Mouse (Mus musculus) thymus, adult 2 months (tissue): ENCODE data around the gene Gpn3. TPM values are rescaled to one million over a fixed set of nuclear protein-coding genes. Genes with fewer than 3 reads are reported as not detected.
A peak's percentile ranks its signal among the peaks of the same experiment; 100 is the strongest.

Experiments
- DNase-seq: peaks from one replicate; pipeline ENCODE4 v3.0.0; 2021
- H3K27ac ChIP-seq: fragments of 200-500 bp; 2 replicates; pipeline ENCODE4 v1.5.1; 2012; ENCODE audit warnings: low read length, control low read depth; ENCODE audit not compliant: control insufficient read depth, insufficient read depth
- H3K27me3 ChIP-seq: fragments of 200-500 bp; 2 replicates; pipeline ENCODE4 v1.6.1; 2012; ENCODE audit warnings: mild to moderate bottlenecking, low read length, moderate library complexity, mixed read lengths; ENCODE audit not compliant: control insufficient read depth, insufficient read depth
- H3K36me3 ChIP-seq: fragments of 200-500 bp; 2 replicates; pipeline ENCODE4 v1.6.1; 2012; ENCODE audit warnings: mild to moderate bottlenecking, low read length, moderate library complexity; ENCODE audit not compliant: control insufficient read depth, insufficient read depth
- H3K4me1 ChIP-seq: fragments of 200-500 bp; replicated peaks from 2 replicates; pipeline ENCODE4 v1.6.1; 2012; ENCODE audit warnings: low read length; ENCODE audit not compliant: control insufficient read depth, insufficient read depth
- H3K4me3 ChIP-seq: fragments of 200-500 bp; 2 replicates; pipeline ENCODE4 v1.5.1; 2012; ENCODE audit warnings: mild to moderate bottlenecking, low read length, control low read depth, moderate library complexity; ENCODE audit not compliant: control insufficient read depth, insufficient read depth
- CTCF ChIP-seq: fragments of 200-500 bp; IDR thresholded peaks from 2 replicates; pipeline ENCODE4 v1.5.1; 2012; ENCODE audit warnings: mild to moderate bottlenecking, control low read depth, low read length, moderate library complexity, borderline replicate concordance; ENCODE audit not compliant: control insufficient read depth, poor library complexity, insufficient read depth; ENCODE audit errors: extremely low read depth
- POLR2A ChIP-seq: fragments of 200-500 bp; IDR thresholded peaks from 2 replicates; pipeline ENCODE4 v1.6.1; 2012; ENCODE audit warnings: mild to moderate bottlenecking, low read length, control low read depth, moderate library complexity; ENCODE audit not compliant: control insufficient read depth, poor library complexity, insufficient read depth; ENCODE audit errors: extremely low read depth
- WGBS: fragments of 180-500 bp; shearing (Covaris S2); methylation state at CpG from one replicate; pipeline ENCODE4 v1.1.7; 2018; 5-methylcytosine and 5-hydroxymethylcytosine counted together
- polyA plus RNA-seq: library from polyadenylated mRNA; depleted of rRNA; stranded (reverse); fragments of >200 nt; gene quantifications from 2 replicates; pipeline ENCODE4 v1.2.3, GENCODE M21; 2012; rRNA removed

Gene Gpn3
- 103 TPM in 2 replicates for polyA plus RNA-seq

GRCm38 (mm10) chr5:122371591-122372191, at the start of gene Gpn3:
Gene Gpn3, plus strand, starts transcription at chr5:122371876.
- TF ChIP-seq CTCF (no peak), POLR2A (no peak)
- H3K27me3 ChIP-seq = no peaks in the 10 kb centered on the region
- 3% methylated on average over 28 of the region's 46 CpGs for WGBS
- peaks cover 2% of the 10 kb centered on the region; the same call in 1 of the 2 replicates for H3K4me1 ChIP-seq
- H3K4me3 ChIP-seq = peak within 1 kb of the TSS; percentile 91
- no peak for DNase-seq
- H3K36me3 ChIP-seq = peaks cover 23% of the 10 kb centered on the region
- peak within 1 kb of the TSS; percentile 85 for H3K27ac ChIP-seq

DNA sequence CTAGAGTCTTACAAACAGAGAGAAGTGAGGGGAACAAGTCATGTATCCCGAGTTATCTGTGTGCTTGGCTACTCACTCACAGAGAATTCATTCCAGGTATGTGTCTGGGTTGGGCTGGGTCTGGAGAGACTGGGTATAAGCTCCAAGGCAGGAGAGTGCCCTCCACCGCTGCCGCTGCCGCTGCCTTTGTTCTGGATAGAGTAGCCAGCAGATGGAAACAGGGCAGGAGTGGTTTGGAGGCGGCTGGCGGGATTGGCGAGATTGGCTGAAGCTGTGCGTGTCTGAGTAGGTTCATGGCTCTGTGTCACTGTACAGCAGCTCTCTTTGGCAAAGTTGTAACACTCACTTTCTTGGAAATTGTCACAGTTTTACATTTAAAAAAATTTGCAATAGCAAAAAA, 48.2 kb upstream of the Gpn3 start:
- peaks cover 62% of the 10 kb centered on the region for H3K36me3 ChIP-seq
- no peak overlapping the region for H3K4me3 ChIP-seq
- TF ChIP-seq CTCF (no peak), POLR2A (no peak)
- H3K4me1 ChIP-seq = peaks cover 2% of the 10 kb centered on the region
- WGBS = 96% methylated on average over 8 of the region's 8 CpGs
- DNase-seq = no peak
- H3K27me3 ChIP-seq = no peaks in the 10 kb centered on the region
- no peak overlapping the region for H3K27ac ChIP-seq

DNA sequence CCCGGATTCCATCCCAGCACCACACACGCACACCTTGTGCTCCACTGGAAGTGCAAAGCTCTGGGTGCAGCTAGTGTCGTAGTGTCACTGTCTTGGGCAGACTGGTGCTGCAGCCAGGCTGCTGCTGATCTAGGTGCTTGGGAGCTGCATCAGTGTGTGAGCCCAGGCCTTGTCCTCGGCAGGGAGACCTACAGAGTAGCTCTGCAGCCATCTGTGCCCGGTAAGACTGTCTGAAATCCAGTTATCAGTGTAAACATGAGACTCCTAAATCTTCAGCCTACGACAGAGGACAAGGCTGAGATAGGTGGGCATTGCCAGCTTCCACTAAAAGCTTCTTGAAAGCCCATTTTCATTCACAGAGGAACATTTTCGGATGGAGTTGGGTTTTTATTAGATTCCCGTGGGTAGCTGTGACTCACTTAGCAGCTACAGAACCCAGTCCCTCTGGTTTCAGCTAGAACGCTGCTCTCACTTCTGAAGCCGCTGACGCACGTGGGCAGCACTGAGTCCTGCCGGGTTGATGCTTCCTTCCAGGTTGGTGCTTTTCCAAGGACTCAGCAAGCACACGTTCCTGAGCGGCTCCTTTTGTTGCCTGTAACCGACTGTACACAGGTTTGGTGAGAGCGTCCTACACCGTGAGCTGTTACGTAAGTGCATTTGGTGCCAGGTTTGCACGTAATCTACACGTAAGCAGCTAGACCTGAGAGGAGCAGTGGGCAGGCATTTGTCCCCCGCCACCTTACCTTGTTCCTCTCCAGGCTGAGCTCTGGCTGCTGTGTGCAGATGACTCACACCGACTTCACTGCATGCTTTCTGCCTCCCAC, 46.9 kb upstream of the Gpn3 start:
- peaks cover 60% of the 10 kb centered on the region for H3K36me3 ChIP-seq
- no peak overlapping the region for H3K27ac ChIP-seq
- TF ChIP-seq POLR2A = no peak
- no peaks in the 10 kb centered on the region for H3K27me3 ChIP-seq
- H3K4me3 ChIP-seq = no peak overlapping the region
- WGBS = 97% methylated on average over 23 of the region's 23 CpGs
- H3K4me1 ChIP-seq = no peaks in the 10 kb centered on the region
- DNase-seq = no peak

- no peaks in the 10 kb centered on the region for H3K4me1 ChIP-seq
- WGBS = 99% methylated on average over 8 of the region's 8 CpGs
- H3K36me3 ChIP-seq = peaks cover 53% of the 10 kb centered on the region
- no peaks in the 10 kb centered on the region for H3K27me3 ChIP-seq
- DNase-seq = no peak
- TF ChIP-seq CTCF (no peak), POLR2A (no peak)
- no peak overlapping the region for H3K4me3 ChIP-seq
- no peak overlapping the region for H3K27ac ChIP-seq
These were observed 46.2 kb upstream of the Gpn3 start for GRCm38 (mm10) chr5:122325477-122325876.

DNA sequence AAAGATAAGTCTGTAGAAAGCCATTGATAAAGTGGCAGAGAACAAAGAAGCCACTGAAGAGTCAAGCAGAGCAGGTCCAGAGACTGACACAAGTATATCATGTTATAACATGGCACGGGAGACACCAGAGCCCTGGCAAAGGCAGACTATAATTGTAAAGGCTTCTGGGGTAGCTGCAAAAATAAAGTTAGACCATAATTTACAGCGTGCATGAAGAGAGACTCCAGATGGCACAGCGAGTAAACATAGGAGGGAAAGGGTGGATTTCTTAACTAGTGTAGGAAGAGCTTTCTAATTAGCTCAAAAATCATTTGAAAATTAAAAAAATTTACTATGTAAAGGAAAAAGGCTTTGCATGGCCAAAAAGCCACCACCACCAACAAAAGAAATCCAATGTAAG, 44.4 kb upstream of the Gpn3 start:
- over 99% methylated on average over 3 of the region's 3 CpGs for WGBS
- H3K27ac ChIP-seq = no peak overlapping the region
- H3K27me3 ChIP-seq = no peaks in the 10 kb centered on the region
- TF ChIP-seq POLR2A = no peak
- TF ChIP-seq CTCF = no peak
- no peaks in the 10 kb centered on the region; the same call in 1 of the 2 replicates for H3K4me1 ChIP-seq
- H3K4me3 ChIP-seq = no peak overlapping the region
- peaks cover 37% of the 10 kb centered on the region for H3K36me3 ChIP-seq
- DNase-seq = no peak

DNA sequence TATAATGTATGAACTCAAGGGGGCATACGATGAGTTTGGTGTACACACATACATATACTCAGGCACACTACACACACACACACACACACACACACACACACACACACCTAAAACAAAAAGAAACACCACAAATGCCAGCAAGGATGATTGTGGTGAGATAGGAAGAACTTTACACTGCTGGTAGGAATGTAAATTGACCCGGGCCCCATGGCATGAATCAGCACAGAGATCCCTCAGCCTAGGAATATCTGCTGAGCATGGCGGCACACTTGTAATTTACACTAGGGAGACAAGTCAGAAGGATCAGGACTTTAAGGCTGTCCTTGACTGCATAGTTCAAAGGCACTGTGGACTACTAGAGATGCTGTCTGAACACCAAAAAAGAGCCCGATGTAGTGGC, 41.4 kb upstream of the Gpn3 start:
- H3K27ac ChIP-seq = no peak overlapping the region
- TF ChIP-seq CTCF = no peak
- TF ChIP-seq POLR2A = no peak
- peaks cover 13% of the 10 kb centered on the region for H3K36me3 ChIP-seq
- H3K4me3 ChIP-seq = no peak overlapping the region
- peaks cover 4% of the 10 kb centered on the region for H3K4me1 ChIP-seq
- no peaks in the 10 kb centered on the region for H3K27me3 ChIP-seq
- WGBS = 83% methylated on average over 4 of the region's 4 CpGs
- no peak for DNase-seq

DNA sequence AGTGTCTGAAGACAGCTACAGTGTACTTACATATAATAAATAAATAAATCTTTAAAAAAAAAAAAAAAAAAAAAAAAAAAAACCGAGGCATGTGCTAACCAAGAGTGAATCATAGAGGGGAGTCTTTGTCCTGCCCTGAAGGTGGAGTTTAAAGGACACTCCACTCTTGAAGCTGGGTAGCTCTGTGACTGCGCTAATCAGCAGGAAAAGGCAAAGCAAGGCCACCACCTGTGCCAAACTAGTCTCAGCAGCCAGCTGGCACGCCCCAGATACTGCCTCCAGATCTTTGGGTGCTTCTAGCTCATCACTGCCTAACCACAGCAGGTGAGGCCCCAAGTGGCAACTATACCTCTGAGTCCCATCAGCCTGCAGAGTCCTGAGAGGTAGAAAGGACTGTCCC, 37.0 kb upstream of the Gpn3 start:
- peaks cover 4% of the 10 kb centered on the region for H3K4me1 ChIP-seq
- DNase-seq = peak; percentile 37
- H3K4me3 ChIP-seq = no peak overlapping the region
- no peak for TF ChIP-seq POLR2A
- 12% methylated on average over 3 of the region's 3 CpGs for WGBS
- no peaks in the 10 kb centered on the region for H3K36me3 ChIP-seq
- H3K27ac ChIP-seq = no peak overlapping the region
- no peaks in the 10 kb centered on the region for H3K27me3 ChIP-seq
